Mouse (Mus musculus) forebrain, embryonic 16.5 days (tissue): ENCODE measurements around the gene Smyd3. TPM values are rescaled to one million over a fixed set of nuclear protein-coding genes. Genes with fewer than 3 reads are reported as not detected.
A peak's percentile ranks its signal among the peaks of the same experiment; 100 is the strongest.

Experiments used
- ATAC-seq: fragments of 200-750 bp; cut with Nextera tagmentation; 2 replicates; pipeline ENCODE4 v1.8.0; 2017; ENCODE audit warnings: mild to moderate bottlenecking, moderate library complexity
- H3K27ac ChIP-seq: fragments of 300-500 bp; sonication (generic); 2 replicates; pipeline ENCODE4 v1.5.1; 2014; ENCODE audit warnings: low read length, control low read depth
- H3K27me3 ChIP-seq: fragments of 300-500 bp; sonication (generic); replicated peaks from 2 replicates; pipeline ENCODE4 v1.6.1; 2014; ENCODE audit warnings: low read length; ENCODE audit not compliant: control insufficient read depth, insufficient read depth
- H3K36me3 ChIP-seq: fragments of 300-500 bp; sonication (generic); 2 replicates; pipeline ENCODE4 v1.6.1; 2014; ENCODE audit not compliant: control insufficient read depth, insufficient read depth
- H3K4me1 ChIP-seq: fragments of 300-500 bp; sonication (generic); replicated peaks from 2 replicates; pipeline ENCODE4 v1.6.1; 2014; ENCODE audit warnings: low read length; ENCODE audit not compliant: control insufficient read depth, insufficient read depth
- H3K4me2 ChIP-seq: fragments of 300-500 bp; sonication (generic); 2 replicates; pipeline ENCODE4 v1.6.1; 2014; ENCODE audit warnings: mild to moderate bottlenecking, low read length, control low read depth
- H3K4me3 ChIP-seq: fragments of 300-500 bp; sonication (generic); replicated peaks from 2 replicates; pipeline ENCODE4 v1.5.1; 2014; ENCODE audit warnings: mild to moderate bottlenecking, low read length, control low read depth
- H3K9ac ChIP-seq: fragments of 300-500 bp; sonication (generic); replicated peaks from 2 replicates; pipeline ENCODE4 v1.6.1; 2014; ENCODE audit warnings: low read depth, low read length, control low read depth
- H3K9me3 ChIP-seq: fragments of 300-500 bp; sonication (generic); 2 replicates; pipeline ENCODE4 v1.6.1; 2016; ENCODE audit warnings: low read length; ENCODE audit not compliant: control insufficient read depth
- WGBS: fragments of 180-500 bp; shearing (Covaris S2); extraction: QIAGEN DNeasy Blood & Tissue Kit; methylation state at CpG from one replicate; pipeline ENCODE4 v1.1.7; 2014; 5-methylcytosine and 5-hydroxymethylcytosine counted together
- polyA plus RNA-seq: library from polyadenylated mRNA; unstranded; fragments of >200 nt; fragmentation: Nextera tagmentation; extraction: Ambion mirVana; gene quantifications from 2 replicates; pipeline ENCODE4 v1.2.1, GENCODE M21; 2015

The Smyd3 gene
- polyA plus RNA-seq, 1 experiment from 2014 or later, result 29.4 TPM

DNA sequence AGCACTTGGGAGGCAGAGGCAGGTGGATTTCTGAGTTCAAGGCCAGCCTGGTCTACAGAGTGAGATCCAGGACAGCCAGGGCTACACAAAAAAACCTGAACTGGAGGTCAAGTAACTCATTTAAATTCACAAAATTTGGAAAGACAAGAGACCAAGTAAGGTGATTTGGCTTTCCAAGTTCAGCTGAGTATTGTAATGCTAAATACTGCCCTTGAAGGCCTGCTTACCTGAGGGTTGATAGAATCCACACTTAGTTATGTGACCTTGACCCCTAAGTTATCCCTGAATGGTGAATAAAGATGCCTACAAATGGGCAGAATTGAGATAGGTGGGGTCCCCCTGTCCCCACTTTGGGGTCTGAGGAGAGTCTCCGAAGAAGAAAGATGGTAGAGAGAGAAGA lies 241.0 kb downstream of the Smyd3 start:
- no peak for ATAC-seq
- no peaks in the 10 kb centered on the region for H3K9me3 ChIP-seq
- WGBS, result 96% methylated on average over 1 of the region's 1 CpGs

DNA sequence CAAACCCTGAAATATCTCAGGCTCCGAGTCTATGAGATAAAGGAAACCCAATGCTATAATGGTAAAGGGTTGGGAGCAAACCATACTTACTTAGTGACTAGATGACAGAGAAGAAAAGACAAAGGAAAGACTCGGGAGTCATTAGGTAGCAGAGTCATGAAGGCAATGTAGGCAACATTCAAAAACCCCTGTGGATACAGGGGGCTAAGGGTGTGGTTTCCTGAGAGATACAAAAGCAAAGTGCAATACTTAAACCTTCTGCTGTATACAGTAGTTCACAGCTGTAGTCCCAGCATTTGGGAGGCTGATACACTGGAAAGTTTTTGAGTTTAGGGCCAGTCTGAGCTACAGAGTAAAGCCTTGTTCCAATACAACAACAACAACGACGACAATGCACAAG lies 244.9 kb downstream of the Smyd3 start:
- no peaks in the 10 kb centered on the region for H3K4me1 ChIP-seq
- no peaks in the 10 kb centered on the region for H3K36me3 ChIP-seq
- H3K9me3 ChIP-seq, result 0 out of 2 replicates have a peak, but pooled peaks cover 3% of the 10 kb centered on the region
- H3K27ac ChIP-seq, result no peak overlapping the region
- H3K27me3 ChIP-seq, result no peaks in the 10 kb centered on the region
- no peak overlapping the region for H3K9ac ChIP-seq
- H3K4me3 ChIP-seq, result no peak overlapping the region
- H3K4me2 ChIP-seq, result no peak overlapping the region
- 95% methylated on average over 4 of the region's 4 CpGs for WGBS
- no peak for ATAC-seq

More for the DNA sequence above, 241.0 kb downstream of the Smyd3 start:
- Histone ChIP-seq H3K4me1 (no peaks in the 10 kb centered on the region), H3K36me3 (no peaks in the 10 kb centered on the region), H3K9ac (no peak overlapping the region), H3K4me3 (no peak overlapping the region), H3K4me2 (no peak overlapping the region), H3K27ac (no peak overlapping the region), H3K27me3 (no peaks in the 10 kb centered on the region)

DNA sequence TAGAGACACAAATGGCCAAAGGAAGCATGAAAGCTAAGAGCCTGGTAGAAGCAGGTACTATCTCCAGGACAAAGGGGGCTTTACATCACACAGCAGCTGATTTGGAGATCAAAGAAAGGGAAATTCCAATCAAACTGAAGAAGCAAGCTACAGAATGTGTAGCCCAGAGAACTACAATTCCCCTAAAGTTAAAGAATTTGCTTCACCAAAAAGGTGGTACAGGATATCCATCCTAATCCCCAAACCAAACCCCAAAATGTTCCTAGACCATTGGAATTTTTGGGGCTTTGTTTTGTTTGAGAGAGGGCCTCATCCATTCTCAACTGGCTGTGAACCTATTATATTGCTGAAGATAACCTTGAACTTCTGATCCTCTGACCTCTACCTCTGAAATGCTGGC lies 245.5 kb downstream of the Smyd3 start:
- ATAC-seq, result no peak
- Histone ChIP-seq H3K4me1 (no peaks in the 10 kb centered on the region), H3K36me3 (no peaks in the 10 kb centered on the region), H3K27me3 (no peaks in the 10 kb centered on the region), H3K27ac (no peak overlapping the region), H3K4me2 (no peak overlapping the region), H3K4me3 (no peak overlapping the region), H3K9ac (no peak overlapping the region), H3K9me3 (0 out of 2 replicates have a peak, but pooled peaks cover 3% of the 10 kb centered on the region)

DNA sequence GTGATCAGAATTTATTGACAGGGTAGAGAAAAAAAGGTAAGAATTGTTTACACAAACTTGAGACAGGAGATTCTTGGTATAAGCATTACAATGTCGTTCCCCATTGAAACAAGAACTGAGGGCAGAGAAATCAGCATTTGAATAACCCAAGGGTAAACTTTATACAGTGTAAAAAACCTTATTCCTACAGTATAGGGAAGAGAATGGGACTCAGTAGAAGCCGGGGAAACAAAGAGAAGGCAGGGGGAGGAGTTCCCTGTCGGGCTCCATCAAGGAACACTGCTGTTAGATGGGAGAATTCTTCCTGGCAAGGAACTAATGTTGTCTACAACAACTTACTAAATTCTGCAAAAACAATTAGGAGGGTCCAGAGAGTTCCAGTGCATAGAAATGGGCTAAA lies 250.9 kb downstream of the Smyd3 start:
- no peak overlapping the region for H3K4me2 ChIP-seq
- 0 out of 2 replicates have a peak, but pooled peaks cover 3% of the 10 kb centered on the region for H3K9me3 ChIP-seq
- H3K27ac ChIP-seq, result no peak overlapping the region
- H3K4me1 ChIP-seq, result peaks cover 2% of the 10 kb centered on the region
- H3K9ac ChIP-seq, result no peak overlapping the region
- no peak for ATAC-seq
- no peaks in the 10 kb centered on the region for H3K27me3 ChIP-seq
- no peaks in the 10 kb centered on the region for H3K36me3 ChIP-seq
- WGBS, result 55% methylated on average over 3 of the region's 3 CpGs
- no peak overlapping the region for H3K4me3 ChIP-seq

DNA sequence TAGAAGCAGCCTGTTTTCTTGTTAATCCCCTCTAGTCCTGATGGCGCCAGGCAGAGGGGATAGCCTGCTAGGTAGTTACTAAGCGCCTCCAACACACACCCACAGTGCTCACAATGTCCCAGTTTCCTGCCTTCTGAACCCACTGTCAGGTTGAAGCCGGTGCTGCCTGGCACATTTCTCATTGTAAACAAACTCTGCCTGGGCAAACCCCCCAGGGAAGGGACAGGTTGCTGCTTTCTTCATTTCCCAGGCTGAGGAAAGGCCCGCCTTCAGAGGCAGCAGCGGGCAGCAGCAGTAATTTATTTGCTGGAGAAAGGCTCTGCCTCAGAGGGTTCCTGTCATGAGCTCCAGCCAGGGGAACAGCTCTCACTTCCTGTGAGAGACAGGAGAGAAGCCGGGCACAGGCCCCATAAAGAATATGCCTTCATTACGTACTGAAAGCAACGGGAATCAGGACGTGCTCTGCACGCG lies 256.3 kb downstream of the Smyd3 start:
- Histone ChIP-seq H3K4me3 (no peak overlapping the region), H3K27me3 (no peaks in the 10 kb centered on the region), H3K9ac (peak overlapping the region; percentile 32), H3K9me3 (no peaks in the 10 kb centered on the region), H3K27ac (peak overlapping the region; percentile 43), H3K4me1 (peaks cover 9% of the 10 kb centered on the region), H3K36me3 (no peaks in the 10 kb centered on the region), H3K4me2 (no peak overlapping the region)
- 36% methylated on average over 11 of the region's 11 CpGs for WGBS
- peak; percentile 55 for ATAC-seq

DNA sequence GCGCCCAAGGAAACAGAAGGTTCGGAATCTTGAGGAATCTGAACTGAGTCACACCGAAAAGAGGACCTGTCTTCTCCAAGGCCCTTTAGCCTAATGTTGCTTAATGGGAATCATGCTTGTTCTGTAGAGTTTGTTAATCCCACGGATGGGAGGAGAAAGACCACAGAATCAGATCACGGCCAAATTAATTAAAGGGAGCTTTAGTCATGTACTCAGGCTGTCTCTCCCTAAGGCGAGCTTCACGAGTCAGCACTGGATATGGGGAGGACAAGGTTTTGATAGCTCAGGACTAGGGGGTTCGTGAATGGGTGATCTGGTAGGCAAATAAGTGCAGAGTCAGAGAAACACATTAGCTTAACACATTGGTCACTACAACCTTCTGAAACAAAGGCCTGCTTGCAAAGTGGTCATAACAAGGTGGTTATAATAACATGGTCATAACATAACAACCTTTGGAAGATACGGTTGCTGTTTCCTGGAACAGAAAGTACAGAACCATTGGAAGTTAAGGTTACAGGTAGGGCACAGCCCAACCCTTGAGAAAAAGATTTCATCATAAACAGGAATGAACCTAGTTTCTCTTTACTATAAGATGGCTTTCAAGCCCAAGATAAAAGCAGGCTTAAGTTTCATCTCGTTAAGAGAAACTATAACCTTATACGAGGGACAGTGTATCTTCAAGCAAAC lies 261.9 kb downstream of the Smyd3 start:
- no peak overlapping the region for H3K4me3 ChIP-seq
- no peak overlapping the region for H3K9ac ChIP-seq
- no peaks in the 10 kb centered on the region for H3K9me3 ChIP-seq
- no peak for ATAC-seq
- no peaks in the 10 kb centered on the region for H3K36me3 ChIP-seq
- H3K4me1 ChIP-seq, result 0 out of 2 replicates have a peak, but pooled peaks cover 2% of the 10 kb centered on the region
- no peak overlapping the region for H3K27ac ChIP-seq
- 82% methylated on average over 11 of the region's 11 CpGs for WGBS
- H3K4me2 ChIP-seq, result no peak overlapping the region
- H3K27me3 ChIP-seq, result no peaks in the 10 kb centered on the region

DNA sequence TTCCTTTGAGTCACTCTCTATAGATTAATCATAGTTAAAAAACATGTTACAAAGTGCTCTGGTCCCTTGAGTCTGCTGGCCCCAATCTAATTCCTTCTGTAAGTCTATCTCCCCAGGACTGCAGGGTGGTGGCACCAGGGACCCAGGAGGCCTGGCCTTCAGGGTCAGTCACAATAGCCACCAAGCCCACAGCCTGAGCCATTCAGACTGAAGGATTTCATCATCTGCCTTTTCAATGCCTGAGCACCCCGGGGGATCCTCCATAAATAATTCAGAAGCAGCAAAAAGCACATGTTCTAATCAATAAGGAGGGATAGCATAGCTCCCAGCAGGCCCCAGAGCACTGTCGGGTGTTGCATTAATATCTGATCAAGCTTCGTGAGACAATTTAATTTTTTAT lies 263.3 kb downstream of the Smyd3 start:
- WGBS, result 17% methylated on average over 3 of the region's 3 CpGs
- H3K9ac ChIP-seq, result no peak overlapping the region
- no peak for ATAC-seq

DNA sequence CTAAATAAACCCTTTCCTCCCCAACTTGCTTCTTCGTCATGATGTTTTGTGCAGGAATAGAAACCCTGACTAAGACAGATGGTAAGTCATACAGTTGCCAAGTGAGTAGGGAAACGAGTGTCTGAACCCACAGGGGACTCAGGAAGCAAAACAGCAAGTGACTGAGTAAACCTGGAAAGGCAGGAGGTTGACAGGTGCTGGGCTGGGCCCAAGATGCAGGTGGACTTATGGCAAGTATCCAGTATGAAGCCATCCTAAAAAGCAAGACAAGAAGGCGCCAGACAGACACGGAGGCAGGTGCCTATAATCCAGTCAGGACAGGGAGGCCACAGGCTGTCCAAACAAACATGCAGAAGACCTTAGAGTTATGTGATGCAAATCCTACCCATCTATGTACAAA lies 265.2 kb downstream of the Smyd3 start:
- ATAC-seq, result no peak
- Histone ChIP-seq H3K4me3 (no peak overlapping the region), H3K9ac (no peak overlapping the region), H3K27ac (no peak overlapping the region), H3K9me3 (no peaks in the 10 kb centered on the region), H3K27me3 (no peaks in the 10 kb centered on the region), H3K4me1 (peaks cover 6% of the 10 kb centered on the region), H3K4me2 (no peak overlapping the region), H3K36me3 (no peaks in the 10 kb centered on the region)
- WGBS, result 67% methylated on average over 4 of the region's 4 CpGs

More for the DNA sequence above, 263.3 kb downstream of the Smyd3 start:
- no peaks in the 10 kb centered on the region for H3K36me3 ChIP-seq
- no peak overlapping the region for H3K4me2 ChIP-seq
- H3K4me3 ChIP-seq, result no peak overlapping the region
- H3K9me3 ChIP-seq, result no peaks in the 10 kb centered on the region
- no peaks in the 10 kb centered on the region for H3K27me3 ChIP-seq
- no peak overlapping the region for H3K27ac ChIP-seq
- peaks cover 2% of the 10 kb centered on the region; the same call in 1 of the 2 replicates for H3K4me1 ChIP-seq

DNA sequence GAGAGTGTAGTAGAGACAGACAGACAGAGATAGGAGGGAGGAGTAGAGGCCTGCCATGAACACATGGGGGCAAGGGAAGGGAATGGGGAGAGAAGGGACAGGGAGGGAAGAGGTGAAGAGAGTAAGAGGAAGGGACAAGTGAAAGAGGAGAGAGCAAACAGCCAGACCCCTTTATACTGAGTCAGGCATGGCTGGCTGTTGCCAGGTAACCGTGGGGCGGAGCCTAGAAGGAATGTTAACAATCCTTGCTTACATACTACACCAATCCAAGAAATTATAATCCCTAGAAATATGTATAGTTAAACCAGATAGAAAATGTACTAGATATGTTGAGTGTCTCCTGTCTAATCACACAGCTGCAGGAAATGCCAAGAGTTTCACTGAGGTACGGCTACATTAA lies 267.5 kb downstream of the Smyd3 start:
- Histone ChIP-seq H3K9ac (no peak overlapping the region), H3K4me3 (no peak overlapping the region), H3K36me3 (no peaks in the 10 kb centered on the region), H3K4me1 (peaks cover 6% of the 10 kb centered on the region), H3K27me3 (no peaks in the 10 kb centered on the region), H3K27ac (no peak overlapping the region), H3K9me3 (no peaks in the 10 kb centered on the region), H3K4me2 (no peak overlapping the region)
- WGBS, result 81% methylated on average over 3 of the region's 3 CpGs
- ATAC-seq, result no peak
